ENCODE assay signal across 27 mouse cellular contexts in the genomic region with DNA sequence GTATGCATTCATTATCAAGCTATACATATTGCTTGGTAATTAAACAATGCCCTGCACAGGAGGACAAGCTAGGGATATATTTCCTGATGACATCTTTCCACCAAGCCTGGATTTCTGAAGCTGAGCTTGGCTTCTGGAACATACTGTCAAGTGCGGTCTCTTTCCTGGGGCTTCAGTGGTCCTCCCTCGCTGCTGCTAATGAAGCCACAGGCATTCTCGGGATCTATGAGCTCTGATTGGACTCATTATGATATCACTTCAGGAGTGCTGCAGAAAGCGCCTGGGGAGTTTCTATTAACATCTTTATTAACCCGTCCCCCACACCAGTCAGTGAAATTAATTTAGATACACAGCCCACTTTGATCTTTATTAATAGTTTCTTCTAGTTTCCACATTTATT.
A peak's percentile ranks its signal among the peaks of the same experiment; 100 is the strongest.
DNase-seq lines count a peak whose midpoint lies in the region; ATAC-seq lines count a peak whose summit lies in the region.
"Had no signal": no experiment of that assay in that cellular context is flagged by ENCODE, and none has a peak within 500 bp of the region (broad histone marks: within the 10 kb centered on the region; RNA-seq: fewer than 3 reads in every experiment).

No protein-coding gene starts in this region.

- no peak overlapping the region for H3K4me3 ChIP-seq in forebrain, embryonic 14.5 days (ENCODE audit: low read depth, low read length)
- no peak overlapping the region for H3K4me3 ChIP-seq in forebrain, embryonic 16.5 days (replicated peaks; ENCODE audit: low read length)
- no peak overlapping the region for H3K4me3 ChIP-seq in hindbrain, embryonic 14.5 days (replicated peaks; ENCODE audit: low read length)
- H3K4me3 ChIP-seq in hindbrain, embryonic 11.5 days (ENCODE audit: low read depth, low read length) = no peak overlapping the region
- no peak overlapping the region for H3K4me3 ChIP-seq in midbrain, embryonic 14.5 days (replicated peaks; ENCODE audit: low read depth, low read length)
- H3K4me3 ChIP-seq in midbrain, embryonic 10.5 days = no peak overlapping the region
- H3K4me3 ChIP-seq: embryonic facial prominence, embryonic 10.5 days; embryonic facial prominence, embryonic 12.5 days; forebrain, embryonic 13.5 days had no signal

- no peaks in the 10 kb centered on the region for H3K9me3 ChIP-seq in forebrain, embryonic 14.5 days (replicated peaks; ENCODE audit: control insufficient read depth, low read length)
- no peaks in the 10 kb centered on the region for H3K9me3 ChIP-seq in forebrain, embryonic 16.5 days (ENCODE audit: control insufficient read depth, low read length)
- no peaks in the 10 kb centered on the region for H3K9me3 ChIP-seq in hindbrain, embryonic 14.5 days (ENCODE audit: control insufficient read depth, low read length)
- no peaks in the 10 kb centered on the region for H3K9me3 ChIP-seq in hindbrain, embryonic 11.5 days (ENCODE audit: control insufficient read depth, low read length)
- H3K9me3 ChIP-seq in midbrain, embryonic 14.5 days (ENCODE audit: control insufficient read depth, low read length) = no peaks in the 10 kb centered on the region
- H3K9me3 ChIP-seq in midbrain, embryonic 10.5 days (replicated peaks) = 0 out of 2 replicates have a peak, but pooled peaks cover 4% of the 10 kb centered on the region
- H3K9me3 ChIP-seq: embryonic facial prominence, embryonic 10.5 days; embryonic facial prominence, embryonic 12.5 days; forebrain, embryonic 13.5 days had no signal

- no peak overlapping the region for H3K27ac ChIP-seq in forebrain, embryonic 14.5 days (ENCODE audit: low read depth, low read length)
- no peak overlapping the region for H3K27ac ChIP-seq in forebrain, embryonic 16.5 days (ENCODE audit: low read length)
- H3K27ac ChIP-seq in hindbrain, embryonic 14.5 days = no peak overlapping the region
- no peak overlapping the region for H3K27ac ChIP-seq in hindbrain, embryonic 11.5 days (ENCODE audit: low read depth, low read length)
- no peak overlapping the region for H3K27ac ChIP-seq in midbrain, embryonic 14.5 days (replicated peaks; ENCODE audit: low read depth, low read length)
- no peak overlapping the region for H3K27ac ChIP-seq in midbrain, embryonic 10.5 days (replicated peaks)
- H3K27ac ChIP-seq: embryonic facial prominence, embryonic 12.5 days; forebrain, embryonic 13.5 days had no signal

- peaks cover 18% of the 10 kb centered on the region for H3K4me1 ChIP-seq in forebrain, embryonic 14.5 days (ENCODE audit: control insufficient read depth, insufficient read depth, low read length)
- H3K4me1 ChIP-seq in forebrain, embryonic 16.5 days (replicated peaks; ENCODE audit: control insufficient read depth, insufficient read depth, low read length) = peaks cover 12% of the 10 kb centered on the region
- peaks cover 31% of the 10 kb centered on the region for H3K4me1 ChIP-seq in hindbrain, embryonic 14.5 days (replicated peaks; ENCODE audit: control insufficient read depth, insufficient read depth, low read length)
- peaks cover 7% of the 10 kb centered on the region for H3K4me1 ChIP-seq in hindbrain, embryonic 11.5 days (replicated peaks; ENCODE audit: control insufficient read depth, insufficient read depth, low read length)
- H3K4me1 ChIP-seq in midbrain, embryonic 14.5 days (ENCODE audit: control insufficient read depth, insufficient read depth, low read length) = peaks cover 16% of the 10 kb centered on the region
- peaks cover 49% of the 10 kb centered on the region for H3K4me1 ChIP-seq in midbrain, embryonic 10.5 days

- H3K36me3 ChIP-seq in forebrain, embryonic 14.5 days (ENCODE audit: control insufficient read depth, insufficient read depth, low read length) = no peaks in the 10 kb centered on the region
- no peaks in the 10 kb centered on the region for H3K36me3 ChIP-seq in forebrain, embryonic 16.5 days (ENCODE audit: control insufficient read depth, insufficient read depth)
- no peaks in the 10 kb centered on the region for H3K36me3 ChIP-seq in hindbrain, embryonic 14.5 days (replicated peaks; ENCODE audit: control insufficient read depth, insufficient read depth)
- no peaks in the 10 kb centered on the region for H3K36me3 ChIP-seq in hindbrain, embryonic 11.5 days (ENCODE audit: control insufficient read depth, insufficient read depth, low read length)
- no peaks in the 10 kb centered on the region for H3K36me3 ChIP-seq in midbrain, embryonic 14.5 days (ENCODE audit: control insufficient read depth, insufficient read depth, low read length)
- no peaks in the 10 kb centered on the region for H3K36me3 ChIP-seq in midbrain, embryonic 10.5 days
- H3K36me3 ChIP-seq: embryonic facial prominence, embryonic 10.5 days; embryonic facial prominence, embryonic 12.5 days; G1E had no signal

- 34% methylated on average over 5 of the region's 5 CpGs for WGBS in forebrain, embryonic 14.5 days
- 25% methylated on average over 5 of the region's 5 CpGs for WGBS in forebrain, embryonic 16.5 days
- 39% methylated on average over 5 of the region's 5 CpGs for WGBS in hindbrain, embryonic 14.5 days
- 67% methylated on average over 5 of the region's 5 CpGs for WGBS in hindbrain, embryonic 11.5 days
- WGBS in midbrain, embryonic 14.5 days = 36% methylated on average over 5 of the region's 5 CpGs
- 77% methylated on average over 5 of the region's 5 CpGs for WGBS in midbrain, embryonic 10.5 days

- H3K27me3 ChIP-seq in forebrain, embryonic 14.5 days (replicated peaks; ENCODE audit: control insufficient read depth, insufficient read depth, low read length) = peaks cover 5% of the 10 kb centered on the region; the same call in 1 of the 2 replicates
- H3K27me3 ChIP-seq in forebrain, embryonic 16.5 days (replicated peaks; ENCODE audit: control insufficient read depth, insufficient read depth, low read length) = 0 out of 2 replicates have a peak, but pooled peaks cover 2% of the 10 kb centered on the region
- H3K27me3 ChIP-seq in hindbrain, embryonic 14.5 days (ENCODE audit: control insufficient read depth, insufficient read depth, low read length) = no peaks in the 10 kb centered on the region
- no peaks in the 10 kb centered on the region for H3K27me3 ChIP-seq in hindbrain, embryonic 11.5 days (ENCODE audit: control insufficient read depth, insufficient read depth, low read length)
- peaks cover 10% of the 10 kb centered on the region; the same call in 1 of the 2 replicates for H3K27me3 ChIP-seq in midbrain, embryonic 14.5 days (ENCODE audit: control insufficient read depth, insufficient read depth, low read length)
- peaks cover 80% of the 10 kb centered on the region for H3K27me3 ChIP-seq in midbrain, embryonic 10.5 days (ENCODE audit: low read depth, poor library complexity, severe bottlenecking)
- H3K27me3 ChIP-seq: CH12.LX; embryonic facial prominence, embryonic 12.5 days; Patski had no signal

- no peak overlapping the region for H3K4me2 ChIP-seq in forebrain, embryonic 14.5 days (ENCODE audit: low read length)
- no peak overlapping the region for H3K4me2 ChIP-seq in forebrain, embryonic 16.5 days (ENCODE audit: low read length)
- H3K4me2 ChIP-seq in hindbrain, embryonic 14.5 days (replicated peaks) = no peak overlapping the region
- H3K4me2 ChIP-seq in hindbrain, embryonic 11.5 days (replicated peaks; ENCODE audit: low read depth, low read length) = no peak overlapping the region
- H3K4me2 ChIP-seq in midbrain, embryonic 14.5 days (ENCODE audit: low read length) = no peak overlapping the region
- H3K4me2 ChIP-seq: embryonic facial prominence, embryonic 12.5 days; forebrain, embryonic 13.5 days had no signal

- no peak for ATAC-seq in forebrain, embryonic 14.5 days
- no peak for ATAC-seq in forebrain, embryonic 16.5 days
- ATAC-seq in hindbrain, embryonic 14.5 days (ENCODE audit: low FRiP score) = peak; percentile 38; the same call in 1 of the 2 replicates
- no peak for ATAC-seq in hindbrain, embryonic 11.5 days (ENCODE audit: low FRiP score)
- peak; percentile 43; the same call in 1 of the 2 replicates for ATAC-seq in midbrain, embryonic 14.5 days (ENCODE audit: low FRiP score, low TSS enrichment)
- ATAC-seq: activated CD4-positive, CD25-positive, alpha-beta regulatory T cell, adult 4 months; CD4-positive, CD25-positive, alpha-beta regulatory T cell, adult 4 months; forebrain, embryonic 13.5 days; forebrain, postnatal 0 days; Patski had no signal

- no peak overlapping the region for H3K9ac ChIP-seq in forebrain, embryonic 14.5 days (ENCODE audit: low read length)
- no peak overlapping the region for H3K9ac ChIP-seq in forebrain, embryonic 16.5 days (replicated peaks; ENCODE audit: low read depth, low read length)
- no peak overlapping the region for H3K9ac ChIP-seq in hindbrain, embryonic 14.5 days
- H3K9ac ChIP-seq in hindbrain, embryonic 11.5 days (ENCODE audit: low read depth, low read length) = no peak overlapping the region
- H3K9ac ChIP-seq in midbrain, embryonic 14.5 days (replicated peaks; ENCODE audit: low read length) = no peak overlapping the region
- H3K9ac ChIP-seq: embryonic facial prominence, embryonic 12.5 days; forebrain, embryonic 13.5 days; forebrain, postnatal 0 days had no signal

- peak; percentile 24 for DNase-seq in forebrain, embryonic 14.5 days (ENCODE audit: low spot score)
- DNase-seq in hindbrain, embryonic 14.5 days (ENCODE audit: low spot score) = no peak
- no peak for DNase-seq in hindbrain, embryonic 11.5 days (ENCODE audit: low spot score)
- peak; percentile 60 for DNase-seq in midbrain, embryonic 14.5 days
- no peak for DNase-seq in midbrain, embryonic 10.5 days (ENCODE audit: low spot score)
- DNase-seq in retina, postnatal 1 day = peak; percentile 36
- DNase-seq in retina, embryonic 14.5 days (ENCODE audit: low spot score) = no peak
- DNase-seq: adrenal gland, adult 8-10 months; adrenal gland, postnatal 14 days; adrenal gland, postnatal 36 days; B cell, adult 2 months; cerebellum, adult 11 months; cerebellum, adult 18-20 months; cerebellum, adult 8-10 months; cerebellum, adult 9-11 months; cerebellum, postnatal 14 days; cerebellum, postnatal 36 days; forebrain, postnatal 0 days had no signal

Comparison
In these comparisons a context has a peak if more than half of its experiments do, and no peak if none do; other contexts are left out.
1. ATAC-seq: peak in hindbrain, embryonic 14.5 days (single experiment) and midbrain, embryonic 14.5 days (single experiment); none in forebrain, embryonic 14.5 days (single experiment), forebrain, embryonic 16.5 days (single experiment) and hindbrain, embryonic 11.5 days (single experiment).
2. DNase-seq: peak in forebrain, embryonic 14.5 days (single experiment), midbrain, embryonic 14.5 days (single experiment) and retina, postnatal 1 day (single experiment); none in hindbrain, embryonic 14.5 days (single experiment), hindbrain, embryonic 11.5 days (single experiment), midbrain, embryonic 10.5 days (single experiment) and retina, embryonic 14.5 days (single experiment).